Mouse (Mus musculus) lung, embryonic 14.5 days (tissue): ENCODE measurements around the gene Zyg11a. TPM values are rescaled to one million over a fixed set of nuclear protein-coding genes. Genes with fewer than 3 reads are reported as not detected.

Experiments
- ATAC-seq: fragments of 200-750 bp; cut with Nextera tagmentation; 2 replicates; pipeline ENCODE4 v1.8.0; 2017; ENCODE audit warnings: mild to moderate bottlenecking, moderate TSS enrichment, moderate library complexity; ENCODE audit not compliant: insufficient read depth
- DNase-seq: peaks from one replicate; pipeline ENCODE4 v3.0.0-alpha.2; 2015
- H3K27ac ChIP-seq: fragments of 300-500 bp; sonication (generic); 2 replicates; pipeline ENCODE4 v1.5.1; 2014; ENCODE audit warnings: low read depth, mild to moderate bottlenecking, moderate library complexity
- H3K27me3 ChIP-seq: fragments of 300-500 bp; sonication (generic); 2 replicates; pipeline ENCODE4 v1.6.1; 2014; ENCODE audit warnings: low read length, control low read depth; ENCODE audit not compliant: insufficient read depth
- H3K36me3 ChIP-seq: fragments of 300-500 bp; sonication (generic); 2 replicates; pipeline ENCODE4 v1.6.1; 2014; ENCODE audit warnings: control low read depth; ENCODE audit not compliant: insufficient read depth
- H3K4me1 ChIP-seq: fragments of 300-500 bp; sonication (generic); 2 replicates; pipeline ENCODE4 v1.6.1; 2014; ENCODE audit warnings: antibody characterized with exemption, control low read depth; ENCODE audit not compliant: insufficient read depth
- H3K4me2 ChIP-seq: fragments of 300-500 bp; sonication (generic); 2 replicates; pipeline ENCODE4 v1.6.1; 2014; ENCODE audit warnings: mild to moderate bottlenecking
- H3K4me3 ChIP-seq: fragments of 300-500 bp; sonication (generic); 2 replicates; pipeline ENCODE4 v1.5.1; 2014; ENCODE audit warnings: low read depth, low read length
- H3K9ac ChIP-seq: fragments of 300-500 bp; sonication (generic); 2 replicates; pipeline ENCODE4 v1.6.1; 2014
- H3K9me3 ChIP-seq: fragments of 300-500 bp; sonication (generic); 2 replicates; pipeline ENCODE4 v1.6.1; 2016; ENCODE audit warnings: low read depth, low read length, control low read depth
- CTCF ChIP-seq: IDR thresholded peaks from 2 replicates; pipeline ENCODE4 v1.5.1; 2016; ENCODE audit warnings: antibody characterized with exemption, low read depth
- WGBS: fragments of 180-500 bp; shearing (Covaris S2); extraction: QIAGEN DNeasy Blood & Tissue Kit; methylation state at CpG from one replicate; pipeline ENCODE4 v1.1.7; 2014; 5-methylcytosine and 5-hydroxymethylcytosine counted together
- polyA plus RNA-seq: library from polyadenylated mRNA; unstranded; fragments of >200 nt; fragmentation: Nextera tagmentation; extraction: Ambion mirVana; gene quantifications from 2 replicates; pipeline ENCODE4 v1.2.1, GENCODE M21; 2014

The Zyg11a gene
- polyA plus RNA-seq, 1 experiment from 2014 or later, result 0.11 TPM

GRCm38 (mm10) chr4:108222507-108222906 lies 4.7 kb upstream of the Zyg11a start:
- no peak overlapping the region for H3K4me3 ChIP-seq
- 91% methylated on average over 5 of the region's 5 CpGs for WGBS
- H3K9ac ChIP-seq, result no peak overlapping the region
- H3K4me2 ChIP-seq, result no peak overlapping the region
- DNase-seq, result no peak
- H3K27me3 ChIP-seq, result peaks cover 18% of the 10 kb centered on the region
- no peak overlapping the region for H3K27ac ChIP-seq
- no peaks in the 10 kb centered on the region for H3K9me3 ChIP-seq
- no peaks in the 10 kb centered on the region for H3K36me3 ChIP-seq
- H3K4me1 ChIP-seq, result no peaks in the 10 kb centered on the region
- no peak for TF ChIP-seq CTCF
- ATAC-seq, result no peak

DNA sequence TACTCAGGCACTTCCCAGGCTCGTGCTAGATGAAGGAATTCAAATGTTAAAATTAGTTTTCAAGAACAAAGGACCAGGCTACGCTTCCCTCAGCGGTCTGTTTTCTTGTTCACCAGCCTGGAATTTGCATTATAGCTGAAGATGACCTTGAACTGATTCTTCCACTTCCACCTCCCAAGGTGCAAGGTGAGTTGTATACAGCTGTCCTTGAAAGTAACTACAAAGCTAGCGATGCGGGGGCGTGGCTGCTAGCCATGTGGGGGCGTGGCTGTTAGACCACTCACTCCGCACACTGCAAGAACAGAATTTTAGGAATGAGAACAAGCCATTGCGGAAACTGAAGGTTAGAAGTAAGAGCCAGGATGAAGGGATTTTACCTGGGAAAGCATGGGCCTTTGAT lies 1.2 kb upstream of the Zyg11a start:
- H3K36me3 ChIP-seq, result no peaks in the 10 kb centered on the region
- no peaks in the 10 kb centered on the region for H3K4me1 ChIP-seq
- no peak for TF ChIP-seq CTCF
- WGBS, result 8% methylated on average over 9 of the region's 9 CpGs
- ATAC-seq (no peak), DNase-seq (peak; percentile 48)
- H3K27ac ChIP-seq, result no peak overlapping the region
- peak overlapping the region; percentile 38; the same call in 1 of the 2 replicates for H3K4me2 ChIP-seq
- no peaks in the 10 kb centered on the region for H3K9me3 ChIP-seq
- no peak overlapping the region for H3K9ac ChIP-seq
- peaks cover 36% of the 10 kb centered on the region for H3K27me3 ChIP-seq
- H3K4me3 ChIP-seq, result no peak overlapping the region

GRCm38 (mm10) chr4:108213023-108213422 lies 4.8 kb downstream of the Zyg11a start:
- WGBS, result 82% methylated on average over 2 of the region's 2 CpGs
- no peak for TF ChIP-seq CTCF
- no peaks in the 10 kb centered on the region for H3K9me3 ChIP-seq

GRCm38 (mm10) chr4:108204629-108205028 lies 13.2 kb downstream of the Zyg11a start:
- H3K27ac ChIP-seq, result no peak overlapping the region
- WGBS, result 85% methylated on average over 6 of the region's 6 CpGs
- ATAC-seq, result no peak
- H3K4me2 ChIP-seq, result no peak overlapping the region
- H3K36me3 ChIP-seq, result no peaks in the 10 kb centered on the region
- no peak for TF ChIP-seq CTCF
- H3K27me3 ChIP-seq, result no peaks in the 10 kb centered on the region
- no peaks in the 10 kb centered on the region for H3K4me1 ChIP-seq
- H3K9ac ChIP-seq, result no peak overlapping the region
- no peak for DNase-seq
- H3K9me3 ChIP-seq, result no peaks in the 10 kb centered on the region
- H3K4me3 ChIP-seq, result no peak overlapping the region

More at GRCm38 (mm10) chr4:108213023-108213422, 4.8 kb downstream of the Zyg11a start:
- no peaks in the 10 kb centered on the region for H3K4me1 ChIP-seq
- H3K4me2 ChIP-seq, result no peak overlapping the region
- H3K36me3 ChIP-seq, result no peaks in the 10 kb centered on the region
- no peak overlapping the region for H3K9ac ChIP-seq
- DNase-seq, result no peak
- H3K27me3 ChIP-seq, result peaks cover 24% of the 10 kb centered on the region
- H3K27ac ChIP-seq, result no peak overlapping the region
- H3K4me3 ChIP-seq, result no peak overlapping the region
- ATAC-seq, result no peak

DNA sequence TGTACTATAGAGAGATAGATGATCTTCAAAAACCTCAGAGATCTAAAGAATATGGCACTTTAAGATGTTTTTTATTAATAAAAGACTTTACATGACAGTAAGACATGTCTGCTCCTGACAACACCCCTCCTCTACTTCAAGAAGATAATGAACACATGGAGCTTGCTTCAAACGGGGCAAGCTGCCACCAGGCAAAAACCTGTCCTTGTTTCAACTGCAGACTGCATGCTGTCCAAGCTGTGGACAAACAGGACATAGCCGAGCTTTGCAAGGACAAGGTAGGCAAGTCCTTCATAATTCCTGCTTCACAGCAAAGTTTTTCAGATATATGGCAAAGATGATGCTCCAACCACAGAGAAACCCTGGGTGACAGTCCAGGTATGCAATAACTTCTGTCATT lies 18.6 kb downstream of the Zyg11a start:
- H3K27me3 ChIP-seq, result no peaks in the 10 kb centered on the region
- no peak overlapping the region for H3K4me2 ChIP-seq
- no peaks in the 10 kb centered on the region for H3K9me3 ChIP-seq
- H3K36me3 ChIP-seq, result no peaks in the 10 kb centered on the region
- H3K27ac ChIP-seq, result no peak overlapping the region
- no peaks in the 10 kb centered on the region for H3K4me1 ChIP-seq
- DNase-seq (no peak), ATAC-seq (no peak)
- no peak overlapping the region for H3K4me3 ChIP-seq
- no peak for TF ChIP-seq CTCF
- no peak overlapping the region for H3K9ac ChIP-seq
- WGBS, result 58% methylated on average over 2 of the region's 2 CpGs

GRCm38 (mm10) chr4:108196277-108196855 lies 21.5 kb downstream of the Zyg11a start:
- Histone ChIP-seq H3K4me1 (no peaks in the 10 kb centered on the region), H3K27me3 (no peaks in the 10 kb centered on the region), H3K9ac (no peak overlapping the region; the same call in 1 of the 2 replicates), H3K36me3 (no peaks in the 10 kb centered on the region), H3K4me3 (no peak overlapping the region), H3K27ac (no peak overlapping the region), H3K4me2 (no peak overlapping the region), H3K9me3 (no peaks in the 10 kb centered on the region)
- ATAC-seq, result no peak
- no peak for TF ChIP-seq CTCF
- peak; percentile 2 for DNase-seq
- WGBS, result 53% methylated on average over 6 of the region's 6 CpGs

GRCm38 (mm10) chr4:108192821-108193323 lies 25.0 kb downstream of the Zyg11a start:
- Histone ChIP-seq H3K4me3 (no peak overlapping the region), H3K27me3 (no peaks in the 10 kb centered on the region), H3K4me1 (no peaks in the 10 kb centered on the region), H3K36me3 (no peaks in the 10 kb centered on the region), H3K4me2 (no peak overlapping the region), H3K9ac (no peak overlapping the region), H3K27ac (no peak overlapping the region), H3K9me3 (no peaks in the 10 kb centered on the region)
- WGBS, result 69% methylated on average over 2 of the region's 2 CpGs
- DNase-seq (no peak), ATAC-seq (no peak)
- no peak for TF ChIP-seq CTCF

- Histone ChIP-seq H3K4me2 (no peak overlapping the region), H3K27me3 (no peaks in the 10 kb centered on the region), H3K9ac (no peak overlapping the region), H3K4me1 (no peaks in the 10 kb centered on the region), H3K4me3 (no peak overlapping the region), H3K36me3 (no peaks in the 10 kb centered on the region), H3K27ac (no peak overlapping the region), H3K9me3 (no peaks in the 10 kb centered on the region)
- no peak for DNase-seq
- TF ChIP-seq CTCF, result no peak
- 59% methylated on average over 1 of the region's 1 CpGs for WGBS
- no peak for ATAC-seq
These were observed 35.6 kb downstream of the Zyg11a start for GRCm38 (mm10) chr4:108182278-108182677.
